Mouse (Mus musculus) heart, embryonic 11.5 days (tissue): ENCODE measurements around the gene Twf1. TPM values are rescaled to one million over a fixed set of nuclear protein-coding genes. Genes with fewer than 3 reads are reported as not detected.

Experiments used
- ATAC-seq: fragments of 200-750 bp; cut with Nextera tagmentation; replicated peaks from 2 replicates; pipeline ENCODE4 v1.8.0; 2017; ENCODE audit warnings: moderate library complexity; ENCODE audit not compliant: insufficient number of reproducible peaks, low FRiP score, low TSS enrichment
- H3K27ac ChIP-seq: fragments of 300-500 bp; sonication (generic); 2 replicates; pipeline ENCODE4 v1.5.1; 2014; ENCODE audit warnings: mild to moderate bottlenecking, low read depth, low read length
- H3K27me3 ChIP-seq: fragments of 300-500 bp; sonication (generic); 2 replicates; pipeline ENCODE4 v1.6.1; 2014; ENCODE audit warnings: mild to moderate bottlenecking, low read length, mixed read lengths; ENCODE audit not compliant: control insufficient read depth, insufficient read depth
- H3K36me3 ChIP-seq: fragments of 300-500 bp; sonication (generic); 2 replicates; pipeline ENCODE4 v1.6.1; 2014; ENCODE audit warnings: mild to moderate bottlenecking, low read length, moderate library complexity, mixed read lengths; ENCODE audit not compliant: control insufficient read depth, insufficient read depth
- H3K4me1 ChIP-seq: fragments of 300-500 bp; sonication (generic); 2 replicates; pipeline ENCODE4 v1.6.1; 2014; ENCODE audit warnings: low read length; ENCODE audit not compliant: control insufficient read depth, insufficient read depth
- H3K4me2 ChIP-seq: fragments of 300-500 bp; sonication (generic); 2 replicates; pipeline ENCODE4 v1.6.1; 2014; ENCODE audit warnings: mild to moderate bottlenecking, moderate library complexity
- H3K4me3 ChIP-seq: fragments of 300-500 bp; sonication (generic); 2 replicates; pipeline ENCODE4 v1.5.1; 2014; ENCODE audit warnings: low read depth, low read length
- H3K9ac ChIP-seq: fragments of 300-500 bp; sonication (generic); 2 replicates; pipeline ENCODE4 v1.6.1; 2014; ENCODE audit warnings: mild to moderate bottlenecking, low read depth, low read length, moderate library complexity
- H3K9me3 ChIP-seq: fragments of 300-500 bp; sonication (generic); replicated peaks from 2 replicates; pipeline ENCODE4 v1.6.1; 2016; ENCODE audit warnings: low read length; ENCODE audit not compliant: control insufficient read depth
- WGBS: fragments of 180-500 bp; shearing (Covaris S2); extraction: QIAGEN DNeasy Blood & Tissue Kit; methylation state at CpG from one replicate; pipeline ENCODE4 v1.1.7; 2014; ENCODE audit not compliant: insufficient replicate concordance; 5-methylcytosine and 5-hydroxymethylcytosine counted together
- polyA plus RNA-seq: library from polyadenylated mRNA; unstranded; fragments of >200 nt; fragmentation: Nextera tagmentation; extraction: Ambion mirVana; gene quantifications from 2 replicates; pipeline ENCODE4 v1.2.1, GENCODE M21; 2014

The Twf1 gene
- polyA plus RNA-seq, 1 experiment from 2014 or later = 54.5 TPM

- WGBS = 88% methylated on average over 11 of the region's 11 CpGs
- no peak for ATAC-seq
- H3K36me3 ChIP-seq = no peaks in the 10 kb centered on the region
- H3K4me3 ChIP-seq = no peak overlapping the region
- H3K9ac ChIP-seq = no peak overlapping the region
- no peak overlapping the region for H3K27ac ChIP-seq
- no peak overlapping the region for H3K4me2 ChIP-seq
- no peaks in the 10 kb centered on the region for H3K27me3 ChIP-seq
- no peaks in the 10 kb centered on the region for H3K9me3 ChIP-seq
- no peaks in the 10 kb centered on the region for H3K4me1 ChIP-seq
These were observed 26.3 kb upstream of the Twf1 start for GRCm38 (mm10) chr15:94616036-94616435.

DNA sequence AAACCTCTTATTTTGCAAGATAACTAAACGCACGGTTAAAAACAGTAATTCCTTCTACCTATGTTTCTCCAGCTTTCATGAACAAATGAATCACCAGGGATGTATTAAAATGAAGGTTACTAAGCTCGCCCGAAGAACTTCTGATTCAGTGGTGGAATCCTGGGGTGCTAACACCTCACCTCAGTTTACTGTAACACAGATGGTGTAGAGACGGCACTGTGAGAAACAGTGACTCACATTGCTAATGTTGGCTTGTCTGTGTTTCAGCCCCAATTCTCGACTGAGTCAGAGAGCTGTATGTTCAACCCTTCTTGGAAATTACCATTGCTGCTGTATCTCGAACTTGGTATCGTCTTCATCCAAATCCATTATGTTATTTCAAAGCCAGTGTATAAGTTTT, 18.1 kb upstream of the Twf1 start:
- Histone ChIP-seq H3K9ac (no peak overlapping the region), H3K4me2 (no peak overlapping the region), H3K9me3 (no peaks in the 10 kb centered on the region), H3K36me3 (no peaks in the 10 kb centered on the region), H3K27me3 (no peaks in the 10 kb centered on the region), H3K27ac (no peak overlapping the region), H3K4me3 (no peak overlapping the region), H3K4me1 (no peaks in the 10 kb centered on the region)
- WGBS = 85% methylated on average over 8 of the region's 8 CpGs
- no peak for ATAC-seq

DNA sequence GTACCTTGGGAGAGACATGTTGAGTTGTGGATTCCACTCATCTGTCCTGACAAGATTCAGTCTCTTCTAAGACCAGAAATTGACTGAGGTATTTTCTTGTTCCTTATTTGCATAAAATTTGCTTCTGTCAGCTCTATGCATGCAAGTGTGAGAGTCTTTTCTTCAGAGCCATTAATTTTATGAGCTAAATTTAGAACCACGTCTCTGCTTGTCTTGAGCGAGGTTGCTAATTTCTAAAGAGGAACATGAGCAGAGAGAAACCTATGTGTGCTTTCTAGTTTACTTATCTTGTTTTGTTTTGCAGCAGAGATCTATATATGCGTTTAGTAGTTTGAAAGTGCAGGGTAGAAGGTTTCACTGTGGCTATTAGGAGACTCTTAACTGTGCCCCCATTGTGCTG, 12.8 kb upstream of the Twf1 start:
- no peaks in the 10 kb centered on the region for H3K9me3 ChIP-seq
- H3K27me3 ChIP-seq = no peaks in the 10 kb centered on the region
- ATAC-seq = no peak
- 67% methylated on average over 3 of the region's 3 CpGs for WGBS
- H3K4me2 ChIP-seq = no peak overlapping the region
- 0 out of 2 replicates have a peak, but pooled peaks cover 2% of the 10 kb centered on the region for H3K4me1 ChIP-seq
- no peak overlapping the region for H3K9ac ChIP-seq
- no peak overlapping the region for H3K27ac ChIP-seq
- no peak overlapping the region for H3K4me3 ChIP-seq
- H3K36me3 ChIP-seq = no peaks in the 10 kb centered on the region

- Histone ChIP-seq H3K36me3 (no peaks in the 10 kb centered on the region), H3K27me3 (no peaks in the 10 kb centered on the region), H3K4me2 (no peak overlapping the region), H3K9me3 (no peaks in the 10 kb centered on the region), H3K27ac (no peak overlapping the region), H3K4me3 (no peak overlapping the region), H3K9ac (no peak overlapping the region), H3K4me1 (0 out of 2 replicates have a peak, but pooled peaks cover 2% of the 10 kb centered on the region)
- WGBS = 19% methylated on average over 3 of the region's 3 CpGs
- ATAC-seq = no peak
These were observed 11.7 kb upstream of the Twf1 start for GRCm38 (mm10) chr15:94601339-94601738.

DNA sequence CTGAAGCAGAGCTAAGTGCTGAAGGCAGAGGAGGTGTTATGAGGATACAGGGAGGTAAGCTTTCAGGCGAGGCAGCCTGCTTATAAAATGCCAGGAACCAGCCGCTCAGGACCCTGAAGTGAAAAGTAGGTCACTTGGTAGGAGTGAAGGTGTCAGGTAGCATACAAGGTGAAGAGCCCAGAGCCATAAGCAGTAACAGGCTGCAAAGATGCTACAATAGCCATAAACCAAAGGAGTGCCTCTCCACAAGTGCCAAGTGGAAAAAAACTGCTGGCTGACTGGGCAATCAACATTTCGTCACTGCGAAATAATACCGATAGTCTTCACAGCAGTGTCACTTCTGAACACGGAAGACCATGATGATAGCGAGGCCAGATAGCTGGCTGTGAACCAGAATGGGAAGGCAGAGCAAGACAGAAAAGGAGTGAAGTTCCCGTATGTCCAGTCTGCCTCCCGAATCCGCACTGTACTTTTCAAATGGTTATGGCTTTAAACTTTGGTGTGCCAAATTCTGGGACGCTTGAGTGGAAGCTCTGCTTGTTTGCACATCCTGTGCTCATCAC, 10.5 kb upstream of the Twf1 start:
- no peak overlapping the region for H3K4me3 ChIP-seq
- H3K4me1 ChIP-seq = 0 out of 2 replicates have a peak, but pooled peaks cover 2% of the 10 kb centered on the region
- no peak for ATAC-seq
- H3K9me3 ChIP-seq = no peaks in the 10 kb centered on the region
- no peak overlapping the region for H3K27ac ChIP-seq
- 62% methylated on average over 11 of the region's 11 CpGs for WGBS
- H3K27me3 ChIP-seq = no peaks in the 10 kb centered on the region
- H3K4me2 ChIP-seq = no peak overlapping the region
- no peak overlapping the region for H3K9ac ChIP-seq
- no peaks in the 10 kb centered on the region for H3K36me3 ChIP-seq

GRCm38 (mm10) chr15:94593586-94593985, 3.9 kb upstream of the Twf1 start:
- Histone ChIP-seq H3K9me3 (no peaks in the 10 kb centered on the region), H3K9ac (no peak overlapping the region), H3K27me3 (no peaks in the 10 kb centered on the region), H3K27ac (no peak overlapping the region), H3K4me1 (no peaks in the 10 kb centered on the region), H3K36me3 (no peaks in the 10 kb centered on the region), H3K4me3 (no peak overlapping the region), H3K4me2 (no peak overlapping the region)
- 81% methylated on average over 1 of the region's 1 CpGs for WGBS
- ATAC-seq = no peak

- WGBS = 83% methylated on average over 4 of the region's 4 CpGs
- H3K9ac ChIP-seq = no peak overlapping the region
- no peaks in the 10 kb centered on the region for H3K4me1 ChIP-seq
- H3K4me2 ChIP-seq = no peak overlapping the region
- H3K36me3 ChIP-seq = no peaks in the 10 kb centered on the region
- ATAC-seq = no peak
- no peaks in the 10 kb centered on the region for H3K27me3 ChIP-seq
- no peaks in the 10 kb centered on the region for H3K9me3 ChIP-seq
- H3K27ac ChIP-seq = no peak overlapping the region
- no peak overlapping the region for H3K4me3 ChIP-seq
These were observed 1.7 kb upstream of the Twf1 start for GRCm38 (mm10) chr15:94591356-94591755.

- Histone ChIP-seq H3K36me3 (no peaks in the 10 kb centered on the region; the same call in 1 of the 2 replicates), H3K27me3 (no peaks in the 10 kb centered on the region), H3K27ac (no peak overlapping the region), H3K4me1 (no peaks in the 10 kb centered on the region), H3K4me2 (peak overlapping the region; percentile 63), H3K4me3 (peak overlapping the region; percentile 85), H3K9me3 (no peaks in the 10 kb centered on the region), H3K9ac (peak overlapping the region; percentile 43; the same call in 1 of the 2 replicates)
- 14% methylated on average over 8 of the region's 8 CpGs for WGBS
- ATAC-seq = no peak
These were observed 394 bp upstream of the Twf1 start for GRCm38 (mm10) chr15:94590083-94590482.
